Mouse (Mus musculus) macrophage (primary cell): Measurements from ENCODE around the gene Cog6. TPM values are rescaled to one million over a fixed set of nuclear protein-coding genes. Genes with fewer than 3 reads are reported as not detected.

ENCODE experiments used
- H3K27ac ChIP-seq: fragments of 350-480 bp; formaldehyde crosslinking; 2 replicates; pipeline ENCODE4 v1.9.0; 2021
- H3K36me3 ChIP-seq: fragments of 350-480 bp; formaldehyde crosslinking; 2 replicates; pipeline ENCODE4 v1.9.0; 2021; ENCODE audit errors: inconsistent target
- H3K4me3 ChIP-seq: fragments of 350-480 bp; formaldehyde crosslinking; 2 replicates; pipeline ENCODE4 v1.9.0; 2021; ENCODE audit errors: inconsistent target
- H3K79me2 ChIP-seq: fragments of 350-480 bp; formaldehyde crosslinking; 2 replicates; pipeline ENCODE4 v1.9.0; 2021; ENCODE audit errors: inconsistent target
- WGBS: methylation state at CpG from one replicate; pipeline ENCODE4 v1.1.7; 2026; ENCODE audit warnings: inconsistent platforms; ENCODE audit not compliant: missing documents; 5-methylcytosine and 5-hydroxymethylcytosine counted together
- polyA plus RNA-seq: library from polyadenylated mRNA; stranded (reverse); fragments of 250-400 nt; gene quantifications from 3 replicates; pipeline ENCODE4 v1.2.4, GENCODE M21; 2018; ENCODE audit warnings: inconsistent platforms
- total RNA-seq, 78 experiments: library from RNA; depleted of rRNA; stranded (reverse); fragments of 250-400 nt; gene quantifications; 1 replicate in 9 of 78; 2 replicates in 24 of 78; 3 replicates in 43 of 78; 4 replicates in 2 of 78; pipeline ENCODE4 v1.2.4; 2018; ENCODE audit warnings: inconsistent platforms in 56 of 78

Cog6 gene
- total RNA-seq (2018; cell fraction: chromatin; rRNA removed): 10 to 100 TPM; 10.2 to 53.0 (median 22.2) TPM
- total RNA-seq (2018; cell fraction: cytosol; rRNA removed): 10 to 100 TPM; 12.0 to 20.3 (median 15.2) TPM
- total RNA-seq (2018; cell fraction: nucleus; rRNA removed): 10 to 100 TPM in 19 of 26 experiments, 1 to 10 TPM in 7; 6.6 to 34.8 (median 14.9) TPM
- 15.3 to 18.0 TPM (median 16.0 TPM) in 3 replicates for polyA plus RNA-seq

DNA sequence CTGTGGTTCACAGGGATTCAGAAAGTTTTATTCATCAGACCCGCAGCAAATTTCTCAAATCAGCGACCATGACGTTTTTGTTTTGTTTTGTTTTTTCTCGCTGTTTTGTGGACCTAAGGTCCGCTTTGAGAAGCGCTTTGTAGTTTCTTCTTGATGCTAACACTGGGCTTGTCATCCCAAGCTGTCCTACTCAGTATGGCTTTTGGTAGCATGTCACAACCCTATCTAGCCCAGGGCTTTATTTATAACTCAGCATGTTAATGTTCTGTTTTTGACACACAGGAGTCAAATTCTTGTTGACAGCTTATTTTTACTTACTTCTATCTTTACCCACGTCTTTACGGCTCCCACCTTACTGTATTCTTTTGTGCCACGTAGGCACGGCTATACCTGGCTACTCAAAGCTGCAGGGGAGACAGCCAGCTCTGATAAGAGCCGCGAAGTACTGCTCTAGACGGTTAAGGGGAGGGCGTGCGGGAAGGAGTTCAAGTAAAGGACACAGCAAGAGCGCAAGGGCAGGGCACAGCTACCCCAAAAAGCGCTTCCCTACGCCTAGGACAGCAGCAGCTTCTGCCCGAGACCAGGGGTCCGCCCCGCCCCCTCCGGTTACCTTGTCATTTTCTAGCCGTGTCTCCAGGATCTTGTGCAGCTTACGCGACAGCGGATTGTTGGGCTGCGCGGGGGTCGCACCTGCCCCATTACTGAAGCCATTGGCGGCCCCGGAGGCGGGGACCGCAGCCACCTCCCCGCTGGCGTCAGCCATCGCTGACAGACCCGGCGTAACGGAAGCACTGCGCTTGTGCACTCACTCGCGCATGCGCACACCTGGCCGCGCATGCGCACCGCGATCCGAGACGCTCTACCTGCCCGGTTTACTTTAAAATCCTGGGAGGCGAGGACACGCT lies at the start of gene Cog6:
Cog6 (minus strand) TSS at position 802 of the 905 bp plus-strand sequence.
- peak within 1 kb of the TSS; percentile 45 for H3K27ac ChIP-seq

DNA sequence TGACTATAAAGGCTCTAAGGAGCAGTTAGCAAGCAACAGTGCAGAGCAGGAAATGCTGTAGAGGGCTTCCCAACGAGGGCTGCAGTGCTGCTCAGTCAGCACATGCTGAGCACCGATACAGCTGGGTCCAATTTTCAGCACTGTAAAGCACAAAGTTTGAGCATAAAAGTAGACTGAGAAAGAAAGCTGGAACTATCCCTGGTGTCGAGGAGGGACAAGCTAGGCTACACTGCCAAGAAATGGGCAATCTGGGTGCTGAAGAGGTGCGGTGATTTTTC lies 49.0 kb upstream of the Cog6 start:
- Histone ChIP-seq H3K4me3 (no peak overlapping the region), H3K27ac (no peak overlapping the region), H3K36me3 (no peaks in the 10 kb centered on the region), H3K79me2 (no peaks in the 10 kb centered on the region)
- WGBS: 74% methylated on average over 4 of the region's 4 CpGs

More for the DNA sequence above, at the start of gene Cog6:
- Histone ChIP-seq H3K36me3 (peaks cover 6% of the 10 kb centered on the region; the same call in 1 of the 2 replicates), H3K79me2 (no peaks in the 10 kb centered on the region), H3K4me3 (peak within 1 kb of the TSS; percentile 95)
- 3% methylated on average over 52 of the region's 53 CpGs for WGBS

DNA sequence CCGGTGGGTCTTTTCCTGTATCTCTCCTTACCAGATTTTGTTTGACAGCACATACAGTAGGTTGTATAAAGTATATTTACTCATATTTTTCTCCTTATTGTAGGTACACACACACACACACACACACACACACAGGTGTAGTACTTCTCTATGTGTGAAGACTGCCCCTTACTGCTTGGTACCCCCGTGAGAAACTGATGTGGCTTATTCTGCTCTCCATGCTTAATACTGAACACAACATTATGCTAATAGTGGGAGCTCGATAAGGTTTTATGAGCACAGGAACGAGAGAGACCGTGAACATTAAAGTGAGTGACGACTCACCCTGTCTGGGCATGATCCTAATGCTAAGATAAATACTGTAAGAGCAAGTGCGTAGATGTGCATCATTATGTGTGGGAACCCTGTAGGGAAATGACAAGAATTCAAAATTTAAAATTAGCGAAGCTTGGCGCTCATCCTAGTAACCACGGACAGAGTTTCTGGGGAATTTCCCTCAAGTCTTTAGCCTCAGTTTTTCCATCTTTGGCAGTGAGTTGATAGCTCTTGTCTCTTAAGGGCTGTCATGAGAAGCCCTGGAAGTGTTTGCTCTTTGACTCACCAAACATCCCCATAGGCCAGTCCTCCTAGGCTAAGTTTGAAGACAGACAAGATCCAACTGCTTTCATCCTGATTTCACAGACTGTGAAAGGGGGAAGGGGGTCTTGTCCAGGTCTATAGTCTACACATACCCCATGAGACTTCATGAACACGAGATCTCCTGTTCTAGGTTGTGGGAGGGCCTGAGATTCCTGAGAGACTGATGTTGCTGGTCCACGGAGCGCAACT lies 48.4 kb upstream of the Cog6 start:
- Histone ChIP-seq H3K4me3 (no peak overlapping the region), H3K36me3 (no peaks in the 10 kb centered on the region), H3K27ac (no peak overlapping the region), H3K79me2 (no peaks in the 10 kb centered on the region)
- 89% methylated on average over 13 of the region's 13 CpGs for WGBS

DNA sequence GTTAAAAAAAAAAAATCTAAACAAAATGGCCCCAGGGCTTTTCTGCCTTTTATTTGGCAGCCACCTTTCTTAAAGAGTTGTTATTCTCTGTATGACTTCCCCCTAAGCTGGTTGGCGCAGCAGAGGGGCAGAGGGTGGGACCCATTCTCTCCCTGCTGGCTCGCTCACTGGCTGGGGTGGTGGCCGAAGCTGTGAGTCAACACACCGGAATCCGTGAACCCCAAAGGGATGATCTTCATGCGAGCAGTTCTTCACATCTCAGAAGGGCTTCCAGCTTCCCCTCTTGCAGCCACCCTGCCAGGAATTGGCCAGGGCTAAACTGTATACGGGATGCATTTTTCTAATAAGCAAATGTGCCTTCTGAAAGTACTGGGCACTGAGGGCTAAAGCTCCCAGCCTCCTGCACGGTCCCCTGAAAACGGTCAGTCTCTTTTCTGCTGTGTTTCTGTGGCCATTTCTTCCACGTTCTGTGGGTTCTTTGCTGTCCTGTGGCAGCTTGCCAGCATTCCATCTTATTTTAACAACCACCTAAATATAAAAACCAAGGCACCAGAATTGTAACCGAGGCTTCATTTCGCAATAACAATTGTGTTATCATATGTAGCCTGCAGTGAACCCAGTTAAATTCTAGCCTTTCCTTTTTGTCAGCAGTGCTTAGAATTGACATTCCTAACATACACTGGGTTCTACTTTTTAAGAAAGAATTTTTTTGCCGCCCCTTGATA lies 46.5 kb upstream of the Cog6 start:
- no peak overlapping the region for H3K4me3 ChIP-seq
- H3K79me2 ChIP-seq: no peaks in the 10 kb centered on the region
- H3K36me3 ChIP-seq: no peaks in the 10 kb centered on the region
- no peak overlapping the region for H3K27ac ChIP-seq
- WGBS: 69% methylated on average over 13 of the region's 13 CpGs

DNA sequence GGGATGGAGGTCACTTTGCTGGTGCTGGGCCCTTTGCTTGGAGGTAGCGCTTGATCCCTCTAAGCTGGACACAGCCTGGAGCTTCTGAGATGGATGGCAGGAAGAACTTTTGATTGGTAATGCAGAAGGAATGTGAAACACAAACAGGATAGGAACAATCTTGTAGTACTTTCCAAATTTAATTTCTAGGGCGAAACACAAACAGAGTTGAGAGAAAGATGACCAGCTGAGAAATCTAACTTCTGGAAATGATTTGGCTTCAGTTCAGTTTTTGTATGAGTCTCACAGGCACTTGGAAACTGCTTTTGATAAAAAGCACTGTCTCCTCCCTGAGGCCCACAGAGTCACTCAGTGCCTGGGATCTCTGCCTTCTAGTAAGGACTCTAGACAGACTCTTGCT lies 42.9 kb upstream of the Cog6 start:
- no peaks in the 10 kb centered on the region for H3K36me3 ChIP-seq
- H3K79me2 ChIP-seq: no peaks in the 10 kb centered on the region
- no peak overlapping the region for H3K27ac ChIP-seq
- 100% methylated on average over 2 of the region's 2 CpGs for WGBS
- no peak overlapping the region for H3K4me3 ChIP-seq

DNA sequence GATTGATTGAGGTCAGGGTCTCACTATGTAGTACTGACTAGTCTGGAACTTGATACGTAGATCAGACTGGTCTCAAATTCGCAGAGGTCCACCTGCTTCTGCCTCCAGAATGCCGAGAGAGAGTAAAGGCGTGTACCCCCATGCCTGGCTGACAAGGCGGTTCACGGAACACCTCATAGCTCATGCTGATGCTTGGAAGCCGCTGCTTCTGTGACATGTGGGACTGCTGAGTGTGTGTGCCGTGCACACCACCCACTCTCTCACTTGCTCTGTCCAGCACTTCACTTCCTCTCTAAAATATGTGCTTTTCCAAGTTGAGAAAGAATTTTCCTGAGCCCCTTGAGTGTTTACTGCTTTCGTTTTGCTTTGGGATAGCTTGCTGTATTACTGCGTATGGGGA lies 39.4 kb upstream of the Cog6 start:
- 90% methylated on average over 10 of the region's 10 CpGs for WGBS
- no peak overlapping the region for H3K4me3 ChIP-seq
- H3K27ac ChIP-seq: no peak overlapping the region
- H3K79me2 ChIP-seq: no peaks in the 10 kb centered on the region
- H3K36me3 ChIP-seq: no peaks in the 10 kb centered on the region

DNA sequence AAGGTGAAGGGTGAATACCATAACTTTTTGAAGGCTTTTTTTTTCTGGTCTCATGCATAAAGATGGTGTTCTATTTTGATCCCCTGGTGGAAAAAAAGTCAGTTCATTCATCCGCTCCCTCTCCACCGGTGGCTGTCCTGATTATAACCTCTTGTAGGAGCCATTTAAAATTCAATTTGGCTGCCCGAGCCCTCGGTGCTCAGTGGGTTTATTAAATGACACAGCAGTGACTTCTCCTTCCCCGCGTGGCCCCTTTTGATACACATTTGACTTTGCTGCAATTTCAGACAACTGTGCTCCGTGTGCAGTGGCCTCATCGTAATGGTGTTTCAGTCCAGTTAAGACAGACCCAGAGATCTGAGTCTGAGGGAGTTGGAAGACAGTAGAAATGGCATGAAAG lies 35.3 kb upstream of the Cog6 start:
- Histone ChIP-seq H3K79me2 (no peaks in the 10 kb centered on the region), H3K27ac (no peak overlapping the region), H3K4me3 (no peak overlapping the region), H3K36me3 (no peaks in the 10 kb centered on the region)
- 92% methylated on average over 8 of the region's 8 CpGs for WGBS

DNA sequence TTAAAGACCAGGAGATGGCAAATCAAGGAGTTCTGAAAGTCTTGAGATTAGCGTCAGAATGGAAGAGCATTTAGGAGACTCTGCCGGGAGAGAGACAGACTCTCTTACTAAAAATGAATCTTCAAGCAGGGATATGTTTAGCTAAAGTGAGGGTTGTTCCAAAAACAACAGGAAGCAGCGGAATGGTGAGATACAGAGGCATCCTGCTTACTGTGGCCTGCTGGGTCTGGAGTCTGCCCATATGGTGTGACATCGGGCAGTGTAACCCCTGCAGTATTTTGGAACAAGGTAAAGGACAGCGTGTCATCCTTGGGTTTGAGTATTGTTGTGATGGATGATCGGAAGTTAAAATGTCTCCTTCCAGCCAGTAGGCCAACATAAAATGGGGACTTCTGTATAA lies 29.3 kb upstream of the Cog6 start:
- H3K36me3 ChIP-seq: no peaks in the 10 kb centered on the region
- H3K79me2 ChIP-seq: no peaks in the 10 kb centered on the region
- 90% methylated on average over 6 of the region's 6 CpGs for WGBS
- H3K27ac ChIP-seq: no peak overlapping the region
- no peak overlapping the region for H3K4me3 ChIP-seq

DNA sequence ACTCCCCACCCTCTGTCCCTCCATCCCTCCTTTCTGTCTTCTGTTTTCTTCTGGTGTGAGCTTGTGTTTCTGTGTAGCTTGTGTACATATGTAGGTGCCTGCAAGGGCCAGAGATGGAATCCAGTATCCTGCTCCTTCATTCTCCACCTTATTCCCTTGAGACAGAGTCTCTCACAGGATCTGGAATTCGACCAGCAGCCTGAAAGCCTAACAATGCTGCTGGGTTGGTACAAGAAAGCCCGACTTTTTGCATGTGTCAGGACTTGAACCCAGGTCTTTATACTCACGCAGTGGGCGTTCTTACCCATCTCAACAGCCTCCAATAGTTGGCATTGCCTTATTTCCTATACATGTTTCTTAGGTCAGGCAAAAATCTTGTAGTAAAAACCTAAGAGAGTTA lies 28.7 kb upstream of the Cog6 start:
- Histone ChIP-seq H3K36me3 (no peaks in the 10 kb centered on the region), H3K79me2 (no peaks in the 10 kb centered on the region), H3K27ac (no peak overlapping the region), H3K4me3 (no peak overlapping the region)
- WGBS: 89% methylated on average over 4 of the region's 4 CpGs

DNA sequence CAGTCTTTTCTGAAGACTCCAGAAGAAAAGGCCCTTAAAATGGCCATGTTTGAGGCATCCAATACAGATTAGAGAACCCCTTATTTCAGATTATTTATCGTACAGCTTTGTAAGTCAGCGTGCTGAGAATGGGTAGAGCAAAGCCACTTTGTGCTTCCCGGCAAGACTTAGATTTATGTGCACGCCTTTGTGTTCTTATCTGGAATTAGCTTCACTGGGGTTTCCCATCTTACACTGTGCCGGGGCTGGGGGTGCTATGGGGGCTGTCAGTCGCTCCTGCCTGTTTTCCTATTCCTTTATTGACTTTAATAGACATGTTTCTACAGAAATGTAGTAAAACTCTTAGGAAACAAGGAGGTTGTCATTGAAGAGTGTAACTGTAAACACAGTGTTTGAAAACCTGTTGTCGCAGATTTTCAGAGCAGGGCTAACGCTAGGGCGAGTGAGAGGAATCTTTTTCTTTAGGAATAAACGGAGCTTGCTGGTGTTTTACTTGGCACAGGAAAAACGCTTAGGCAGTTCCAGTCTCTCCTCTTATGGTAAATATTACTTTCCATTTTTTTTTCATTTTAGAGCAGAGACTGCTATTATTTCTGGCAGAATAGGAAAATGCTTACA lies 27.8 kb upstream of the Cog6 start:
- WGBS: 88% methylated on average over 11 of the region's 11 CpGs
- H3K79me2 ChIP-seq: no peaks in the 10 kb centered on the region
- H3K36me3 ChIP-seq: no peaks in the 10 kb centered on the region
- H3K4me3 ChIP-seq: no peak overlapping the region
- H3K27ac ChIP-seq: no peak overlapping the region

DNA sequence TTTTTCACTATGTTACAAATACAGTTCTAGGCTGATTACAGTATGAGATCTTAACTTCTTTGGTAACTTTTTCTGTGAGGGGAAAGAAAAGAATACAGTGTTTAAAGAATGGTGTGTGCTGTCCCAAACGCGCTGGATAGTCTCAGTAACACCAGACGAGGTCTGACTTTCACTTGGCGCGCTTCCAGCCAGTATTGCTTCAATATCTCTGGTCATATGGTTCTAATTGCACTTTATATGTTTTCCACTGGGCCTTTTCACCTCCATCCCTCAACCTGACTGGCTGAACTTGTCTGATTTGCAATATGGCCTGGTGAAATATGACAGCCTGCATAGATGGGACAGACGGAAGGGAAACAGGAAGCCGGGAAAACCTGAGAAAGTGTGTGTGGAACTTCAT lies 27.2 kb upstream of the Cog6 start:
- no peaks in the 10 kb centered on the region for H3K36me3 ChIP-seq
- H3K4me3 ChIP-seq: no peak overlapping the region
- H3K27ac ChIP-seq: no peak overlapping the region
- no peaks in the 10 kb centered on the region for H3K79me2 ChIP-seq
- WGBS: 77% methylated on average over 7 of the region's 7 CpGs

DNA sequence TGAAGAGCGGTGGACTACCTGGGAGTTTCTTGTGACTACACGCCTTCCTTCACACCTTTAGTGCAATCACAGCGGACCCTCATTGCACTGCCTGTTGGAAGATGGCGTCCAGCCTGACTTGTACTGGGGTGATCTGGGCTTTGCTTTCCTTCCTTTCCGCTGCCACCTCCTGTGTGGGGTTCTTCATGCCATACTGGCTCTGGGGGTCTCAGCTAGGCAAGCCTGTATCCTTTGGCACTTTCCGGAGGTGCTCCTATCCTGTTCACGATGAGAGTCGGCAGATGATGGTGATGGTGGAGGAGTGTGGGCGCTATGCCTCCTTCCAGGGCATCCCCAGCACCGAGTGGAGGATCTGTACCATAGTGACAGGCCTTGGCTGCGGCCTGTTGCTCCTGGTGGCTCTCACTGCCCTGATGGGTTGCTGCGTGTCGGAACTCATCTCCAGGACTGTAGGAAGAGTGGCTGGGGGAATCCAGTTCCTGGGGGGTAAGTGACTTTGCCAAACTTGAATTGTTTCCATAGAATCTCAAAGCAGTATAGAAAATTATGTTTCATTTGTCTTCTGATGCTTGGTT lies 26.3 kb upstream of the Cog6 start:
- Histone ChIP-seq H3K4me3 (no peak overlapping the region), H3K36me3 (no peaks in the 10 kb centered on the region), H3K27ac (no peak overlapping the region), H3K79me2 (no peaks in the 10 kb centered on the region)
- WGBS: 97% methylated on average over 13 of the region's 13 CpGs

DNA sequence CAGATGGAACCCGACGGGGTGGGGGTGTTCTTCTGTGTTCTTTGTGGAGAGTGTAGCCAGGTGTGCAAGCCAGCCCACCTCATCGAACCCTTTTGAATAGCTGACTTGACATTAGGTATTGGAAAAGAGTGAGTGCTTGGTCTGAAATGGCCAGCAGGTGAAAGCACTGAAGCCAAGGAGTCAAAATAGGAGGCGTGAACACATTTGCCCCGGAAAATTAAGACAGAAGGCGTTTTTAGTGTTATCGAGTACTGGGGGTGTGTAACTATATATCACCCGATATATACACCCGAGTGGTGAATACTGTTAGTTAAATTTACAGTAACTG lies 25.2 kb upstream of the Cog6 start:
- no peak overlapping the region for H3K4me3 ChIP-seq
- H3K36me3 ChIP-seq: no peaks in the 10 kb centered on the region
- no peaks in the 10 kb centered on the region for H3K79me2 ChIP-seq
- WGBS: 34% methylated on average over 9 of the region's 9 CpGs
- no peak overlapping the region for H3K27ac ChIP-seq
